Mouse (Mus musculus): Measurements from ENCODE around the gene Mael.
A peak's percentile ranks its signal among the peaks of the same experiment; 100 is the strongest.

The Mael gene

DNA sequence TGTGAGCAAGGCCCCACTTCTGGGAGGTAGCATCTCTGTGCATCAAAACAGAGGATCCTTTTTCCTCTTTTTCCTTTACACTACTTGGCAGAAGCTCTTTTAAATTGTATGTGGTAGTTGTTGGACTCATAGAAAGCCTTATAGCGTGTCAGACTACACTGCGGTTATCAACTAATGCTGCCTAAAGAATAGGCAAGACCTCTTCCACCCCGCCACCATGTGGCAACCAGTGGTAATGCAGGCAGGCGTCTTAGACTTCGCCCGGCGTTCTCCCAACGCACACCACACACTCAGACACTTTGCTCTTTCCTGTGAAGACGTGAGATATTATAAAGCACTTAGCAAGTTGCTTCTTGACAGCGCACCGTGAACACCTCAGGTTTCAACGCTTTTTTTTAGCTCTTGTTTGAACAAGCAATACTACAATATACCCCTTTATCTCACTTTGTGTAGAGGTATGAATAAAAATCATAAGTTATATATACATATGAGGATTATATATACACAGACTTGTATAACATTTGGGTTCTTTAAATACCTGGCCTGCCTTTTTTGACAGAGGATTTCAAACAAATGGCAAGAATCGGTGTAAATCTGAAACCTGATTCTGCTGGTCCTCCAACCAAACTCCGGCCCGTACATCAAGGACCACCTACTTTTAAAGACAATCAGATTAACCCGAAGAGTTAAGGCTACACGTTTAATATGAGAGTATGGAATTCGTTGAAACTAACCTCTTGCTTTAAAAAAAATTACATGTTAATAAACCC lies 85.0 kb downstream of the Mael start:
- peak; percentile 91 for DNase-seq (ENCODE audit: low spot score)

GRCm38 (mm10) chr1:166152034-166152433 lies 86.5 kb downstream of the Mael start:
- DNase-seq (ENCODE audit: low spot score): no peak

- no peak for DNase-seq (ENCODE audit: low spot score)
These were observed 87.2 kb downstream of the Mael start for GRCm38 (mm10) chr1:166151341-166151740.

Data from urinary bladder, postnatal 14 days (tissue).